Mouse (Mus musculus) megakaryocyte, embryonic 14.5 days (primary cell): ENCODE measurements at regions not wholly inside any gene's neighbourhood (a gene's known extent, or its start where the extent isn't known, plus 50 kb on each side); places are given as distances from the start of the nearest gene placed in this dataset.

Source experiments
- H3K27me3 ChIP-seq: replicated peaks from 2 replicates; pipeline ENCODE3; 2012; ENCODE audit warnings: inconsistent platforms
- H3K36me3 ChIP-seq: replicated peaks from 2 replicates; pipeline ENCODE3; 2012; ENCODE audit warnings: low read length, inconsistent platforms, mixed read lengths
- H3K4me1 ChIP-seq: 2 replicates; pipeline ENCODE4 v1.6.1; 2012; ENCODE audit warnings: inconsistent platforms
- H3K4me3 ChIP-seq: replicated peaks from 2 replicates; pipeline ENCODE3; 2012; ENCODE audit warnings: moderate library complexity, mild to moderate bottlenecking, inconsistent platforms
- H3K9me3 ChIP-seq: 2 replicates; pipeline ENCODE4 v1.6.1; 2012; ENCODE audit warnings: inconsistent platforms
- FLI1 ChIP-seq: IDR thresholded peaks from 2 replicates; pipeline ENCODE4 v1.6.1; 2012; ENCODE audit warnings: low read length, inconsistent platforms, mixed read lengths
- GATA1 ChIP-seq: IDR thresholded peaks from 3 replicates; pipeline ENCODE4 v1.6.1; 2012; ENCODE audit warnings: mixed read lengths, low read length, inconsistent platforms, borderline replicate concordance

DNA sequence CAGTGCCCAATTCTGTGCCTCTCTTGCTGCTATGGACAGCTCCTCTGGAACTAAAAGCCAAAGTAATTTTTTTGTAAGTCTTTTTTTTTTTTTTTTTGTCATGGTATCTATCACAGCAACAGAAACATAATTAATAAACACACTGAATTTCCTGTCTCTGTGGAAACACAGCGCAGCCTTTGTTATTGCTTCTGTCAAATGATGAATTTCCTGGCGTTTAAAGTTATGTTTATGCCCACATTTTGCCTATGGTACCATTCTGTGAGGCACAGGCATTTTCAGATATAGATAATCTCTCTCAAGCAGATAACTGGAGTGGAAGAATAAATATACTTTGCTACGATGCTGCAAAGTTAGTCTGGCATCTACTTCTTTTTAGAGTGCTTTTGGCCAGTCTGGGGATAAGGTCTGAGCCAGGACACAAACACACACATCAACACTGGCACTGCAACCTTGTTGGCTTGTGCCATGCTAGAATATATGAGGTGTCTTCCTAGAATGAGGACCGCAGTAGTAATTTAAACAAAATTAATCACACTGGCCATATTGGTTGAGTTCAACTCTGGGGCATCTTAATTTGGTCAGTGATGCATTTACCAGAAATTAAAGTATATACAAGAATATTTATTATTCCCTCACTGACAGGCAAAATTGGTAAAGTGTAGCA is 227.9 kb upstream of the Gk2 start:
- TF ChIP-seq GATA1, result no peak
- no peak for TF ChIP-seq FLI1
- H3K36me3 ChIP-seq, result no peaks in the 10 kb centered on the region
- H3K27me3 ChIP-seq, result no peaks in the 10 kb centered on the region
- H3K9me3 ChIP-seq, result no peaks in the 10 kb centered on the region
- H3K4me1 ChIP-seq, result no peaks in the 10 kb centered on the region
- H3K4me3 ChIP-seq, result no peak overlapping the region

- Histone ChIP-seq H3K36me3 (no peaks in the 10 kb centered on the region), H3K4me1 (no peaks in the 10 kb centered on the region), H3K4me3 (no peak overlapping the region), H3K27me3 (no peaks in the 10 kb centered on the region), H3K9me3 (no peaks in the 10 kb centered on the region)
- TF ChIP-seq FLI1, result no peak
- TF ChIP-seq GATA1, result no peak
Measured at GRCm38 (mm10) chr5:97669726-97670125, 212.9 kb upstream of the Gk2 start.

DNA sequence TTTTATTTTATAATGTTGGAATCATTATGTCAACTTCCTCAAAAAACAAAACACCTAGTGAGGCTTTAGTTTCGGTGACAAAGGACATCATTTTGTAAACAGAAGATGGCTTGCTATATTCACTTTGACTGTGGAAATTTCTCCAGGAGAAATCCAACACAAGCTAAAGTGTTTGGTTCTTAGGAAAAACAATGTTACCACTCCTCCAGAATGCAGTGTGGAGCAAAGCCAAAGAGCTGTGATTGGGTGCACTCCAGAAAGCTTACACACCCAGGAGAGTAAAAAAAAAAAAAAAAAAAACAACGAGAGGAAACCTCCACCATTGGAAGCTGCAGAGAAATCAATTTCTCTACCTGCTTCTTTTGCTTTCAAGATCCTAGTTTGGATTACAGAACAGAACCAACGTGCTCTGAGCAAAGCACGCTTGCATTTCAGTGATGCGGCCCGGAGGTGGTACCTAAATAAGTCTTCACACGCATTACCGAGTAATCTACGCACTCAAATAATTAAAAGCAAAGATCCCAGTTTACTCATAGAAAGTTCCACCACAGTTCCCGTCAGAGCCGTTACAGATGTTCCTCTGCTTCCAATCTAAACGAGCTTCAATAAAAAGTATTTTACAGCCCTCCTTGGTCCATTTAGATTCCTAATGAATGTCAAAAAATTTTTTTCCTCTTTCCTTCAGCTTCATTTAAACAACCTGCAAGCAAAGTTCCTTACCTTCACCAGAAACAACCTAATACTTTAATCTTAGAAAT is 199.5 kb upstream of the Gk2 start:
- H3K4me3 ChIP-seq, result no peak overlapping the region
- no peak for TF ChIP-seq FLI1
- no peak for TF ChIP-seq GATA1
- H3K36me3 ChIP-seq, result no peaks in the 10 kb centered on the region
- H3K27me3 ChIP-seq, result no peaks in the 10 kb centered on the region
- peaks cover 5% of the 10 kb centered on the region; the same call in 1 of the 2 replicates for H3K9me3 ChIP-seq
- no peaks in the 10 kb centered on the region for H3K4me1 ChIP-seq

- Histone ChIP-seq H3K36me3 (no peaks in the 10 kb centered on the region), H3K4me3 (no peak overlapping the region), H3K9me3 (peaks cover 5% of the 10 kb centered on the region; the same call in 1 of the 2 replicates), H3K4me1 (no peaks in the 10 kb centered on the region), H3K27me3 (no peaks in the 10 kb centered on the region)
- TF ChIP-seq FLI1 (no peak), GATA1 (no peak)
Measured at GRCm38 (mm10) chr5:97655266-97655665, 198.4 kb upstream of the Gk2 start.

GRCm38 (mm10) chr5:97654414-97654813 is 197.6 kb upstream of the Gk2 start:
- TF ChIP-seq GATA1, result no peak
- TF ChIP-seq FLI1, result no peak
- no peaks in the 10 kb centered on the region for H3K36me3 ChIP-seq
- no peak overlapping the region for H3K4me3 ChIP-seq

GRCm38 (mm10) chr5:97642251-97642650 is 185.4 kb upstream of the Gk2 start:
- Histone ChIP-seq H3K36me3 (no peaks in the 10 kb centered on the region), H3K9me3 (no peaks in the 10 kb centered on the region), H3K27me3 (no peaks in the 10 kb centered on the region), H3K4me1 (no peaks in the 10 kb centered on the region), H3K4me3 (no peak overlapping the region)
- no peak for TF ChIP-seq FLI1
- no peak for TF ChIP-seq GATA1

More at GRCm38 (mm10) chr5:97654414-97654813, 197.6 kb upstream of the Gk2 start:
- Histone ChIP-seq H3K27me3 (no peaks in the 10 kb centered on the region), H3K9me3 (peaks cover 5% of the 10 kb centered on the region; the same call in 1 of the 2 replicates), H3K4me1 (no peaks in the 10 kb centered on the region)

DNA sequence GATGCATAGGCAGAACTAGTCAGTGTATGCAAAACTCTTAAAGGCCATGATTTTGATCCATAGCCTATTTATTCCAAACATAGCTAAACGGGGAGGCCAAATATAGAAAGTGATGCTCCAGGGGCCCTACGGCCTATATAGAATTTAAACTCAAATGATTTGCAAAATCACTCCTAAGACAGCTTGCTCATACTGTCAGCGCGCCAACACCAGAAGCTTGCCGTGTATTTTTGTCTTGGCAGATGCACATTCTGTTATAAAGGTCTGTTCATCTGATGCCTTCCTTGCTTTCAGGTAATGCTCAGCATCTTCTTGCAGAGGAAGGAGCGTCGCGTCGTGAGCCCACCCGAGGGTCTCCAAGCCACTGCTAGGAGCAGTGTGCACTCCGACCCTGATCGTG is 184.8 kb upstream of the Gk2 start:
- Histone ChIP-seq H3K36me3 (no peaks in the 10 kb centered on the region), H3K9me3 (no peaks in the 10 kb centered on the region), H3K27me3 (no peaks in the 10 kb centered on the region), H3K4me1 (no peaks in the 10 kb centered on the region), H3K4me3 (no peak overlapping the region)
- TF ChIP-seq GATA1 (no peak), FLI1 (no peak)

- Histone ChIP-seq H3K36me3 (no peaks in the 10 kb centered on the region), H3K4me1 (peaks cover 3% of the 10 kb centered on the region; the same call in 1 of the 2 replicates), H3K9me3 (no peaks in the 10 kb centered on the region), H3K4me3 (no peak overlapping the region), H3K27me3 (no peaks in the 10 kb centered on the region)
- TF ChIP-seq GATA1, result no peak
- TF ChIP-seq FLI1, result no peak
Measured at GRCm38 (mm10) chr5:97636357-97636756, 179.5 kb upstream of the Gk2 start.

GRCm38 (mm10) chr5:97633766-97634165 is 176.9 kb upstream of the Gk2 start:
- Histone ChIP-seq H3K4me1 (peaks cover 3% of the 10 kb centered on the region; the same call in 1 of the 2 replicates), H3K4me3 (no peak overlapping the region), H3K27me3 (no peaks in the 10 kb centered on the region), H3K9me3 (no peaks in the 10 kb centered on the region; the same call in 1 of the 2 replicates), H3K36me3 (no peaks in the 10 kb centered on the region)
- TF ChIP-seq GATA1 (no peak), FLI1 (no peak)

GRCm38 (mm10) chr5:97632791-97633190 is 176.0 kb upstream of the Gk2 start:
- no peaks in the 10 kb centered on the region for H3K36me3 ChIP-seq
- H3K9me3 ChIP-seq, result no peaks in the 10 kb centered on the region; the same call in 1 of the 2 replicates
- H3K27me3 ChIP-seq, result no peaks in the 10 kb centered on the region
- H3K4me1 ChIP-seq, result peaks cover 3% of the 10 kb centered on the region; the same call in 1 of the 2 replicates
- no peak overlapping the region for H3K4me3 ChIP-seq
- TF ChIP-seq GATA1, result no peak
- no peak for TF ChIP-seq FLI1
